Mouse (Mus musculus) limb, embryonic 12.5 days (tissue): ENCODE measurements around the gene Ctsl. TPM values are rescaled to one million over a fixed set of nuclear protein-coding genes. Genes with fewer than 3 reads are reported as not detected.

ENCODE experiments used
- ATAC-seq: fragments of 200-750 bp; cut with Nextera tagmentation; 2 replicates; pipeline ENCODE4 v1.8.0; 2017; ENCODE audit warnings: low read depth, moderate TSS enrichment; ENCODE audit not compliant: insufficient number of reproducible peaks, insufficient read depth, low FRiP score, low TSS enrichment
- H3K27ac ChIP-seq: fragments of 300-500 bp; sonication (generic); 2 replicates; pipeline ENCODE4 v1.5.1; 2016; ENCODE audit warnings: mild to moderate bottlenecking, moderate library complexity
- H3K27me3 ChIP-seq: fragments of 300-500 bp; sonication (generic); 2 replicates; pipeline ENCODE4 v1.6.1; 2016; ENCODE audit warnings: mild to moderate bottlenecking, moderate library complexity
- H3K36me3 ChIP-seq: fragments of 300-500 bp; sonication (generic); 2 replicates; pipeline ENCODE4 v1.6.1; 2016; ENCODE audit warnings: mild to moderate bottlenecking, moderate library complexity
- H3K4me1 ChIP-seq: fragments of 300-500 bp; sonication (generic); replicated peaks from 2 replicates; pipeline ENCODE4 v1.6.1; 2016
- H3K4me2 ChIP-seq: fragments of 300-500 bp; sonication (generic); 2 replicates; pipeline ENCODE4 v1.6.1; 2016; ENCODE audit warnings: mild to moderate bottlenecking, moderate library complexity
- H3K4me3 ChIP-seq: fragments of 300-500 bp; sonication (generic); replicated peaks from 2 replicates; pipeline ENCODE4 v1.5.1; 2016; ENCODE audit warnings: mild to moderate bottlenecking
- H3K9ac ChIP-seq: fragments of 300-500 bp; sonication (generic); replicated peaks from 2 replicates; pipeline ENCODE4 v1.6.1; 2016; ENCODE audit warnings: mild to moderate bottlenecking, moderate library complexity
- H3K9me3 ChIP-seq: fragments of 300-500 bp; sonication (generic); 2 replicates; pipeline ENCODE4 v1.6.1; 2016; ENCODE audit warnings: mild to moderate bottlenecking, moderate library complexity
- WGBS: fragments of 180-500 bp; shearing (Covaris S2); methylation state at CpG from one replicate; pipeline ENCODE4 v1.1.7; 2016; 5-methylcytosine and 5-hydroxymethylcytosine counted together
- polyA plus RNA-seq: library from polyadenylated mRNA; unstranded; fragments of >200 nt; fragmentation: Nextera tagmentation; extraction: Ambion mirVana; gene quantifications from 2 replicates; pipeline ENCODE4 v1.2.1, GENCODE M21; 2016

Gene Ctsl
- polyA plus RNA-seq, 1 experiment from 2014 or later: 153 TPM

GRCm38 (mm10) chr13:64312916-64313289, 57.8 kb downstream of the Ctsl start:
- Histone ChIP-seq H3K9me3 (no peaks in the 10 kb centered on the region), H3K4me2 (peak overlapping the region; percentile 63), H3K27ac (no peak overlapping the region), H3K36me3 (peaks cover 6% of the 10 kb centered on the region; the same call in 1 of the 2 replicates), H3K4me3 (peak overlapping the region; percentile 71), H3K9ac (no peak overlapping the region), H3K27me3 (no peaks in the 10 kb centered on the region), H3K4me1 (peaks cover 10% of the 10 kb centered on the region)
- peak; percentile 77 for ATAC-seq
- WGBS: 0% methylated on average over 2 of the region's 2 CpGs

- H3K9ac ChIP-seq: peak within 1 kb of the TSS; percentile 67
- ATAC-seq: peak; percentile 87
- H3K4me3 ChIP-seq: peak within 1 kb of the TSS; percentile 71
- WGBS: under 1% methylated on average over 70 of the region's 74 CpGs
- H3K27ac ChIP-seq: peak within 1 kb of the TSS; percentile 92
- peak within 1 kb of the TSS; percentile 63 for H3K4me2 ChIP-seq
- peaks cover 10% of the 10 kb centered on the region for H3K4me1 ChIP-seq
- peaks cover 12% of the 10 kb centered on the region for H3K36me3 ChIP-seq
- no peaks in the 10 kb centered on the region for H3K9me3 ChIP-seq
- no peaks in the 10 kb centered on the region for H3K27me3 ChIP-seq
These were observed 58.4 kb downstream of the Ctsl start, which contains the start of gene Aaed1 for GRCm38 (mm10) chr13:64312024-64312915. Gene Aaed1, minus strand, starts transcription at chr13:64312710.

- no peak for ATAC-seq
- Histone ChIP-seq H3K36me3 (peaks cover 15% of the 10 kb centered on the region), H3K4me1 (peaks cover 10% of the 10 kb centered on the region), H3K27me3 (no peaks in the 10 kb centered on the region), H3K4me3 (peak overlapping the region; percentile 71), H3K27ac (no peak overlapping the region), H3K4me2 (peak overlapping the region; percentile 63), H3K9ac (no peak overlapping the region), H3K9me3 (no peaks in the 10 kb centered on the region)
- WGBS: 76% methylated on average over 1 of the region's 1 CpGs
These were observed 59.4 kb downstream of the Ctsl start for GRCm38 (mm10) chr13:64311266-64311665.

GRCm38 (mm10) chr13:64310585-64310984, 60.1 kb downstream of the Ctsl start:
- Histone ChIP-seq H3K4me3 (no peak overlapping the region), H3K9ac (no peak overlapping the region), H3K4me1 (peaks cover 10% of the 10 kb centered on the region), H3K36me3 (peaks cover 15% of the 10 kb centered on the region), H3K27me3 (no peaks in the 10 kb centered on the region), H3K27ac (no peak overlapping the region), H3K9me3 (no peaks in the 10 kb centered on the region), H3K4me2 (peak overlapping the region; percentile 63; the same call in 1 of the 2 replicates)
- 77% methylated on average over 6 of the region's 6 CpGs for WGBS
- no peak for ATAC-seq

- no peak overlapping the region for H3K27ac ChIP-seq
- 88% methylated on average over 11 of the region's 11 CpGs for WGBS
- H3K36me3 ChIP-seq: peaks cover 15% of the 10 kb centered on the region
- H3K9ac ChIP-seq: no peak overlapping the region
- no peaks in the 10 kb centered on the region for H3K9me3 ChIP-seq
- no peak overlapping the region for H3K4me3 ChIP-seq
- no peaks in the 10 kb centered on the region for H3K27me3 ChIP-seq
- H3K4me2 ChIP-seq: no peak overlapping the region
- H3K4me1 ChIP-seq: peaks cover 10% of the 10 kb centered on the region
- ATAC-seq: no peak
These were observed 60.8 kb downstream of the Ctsl start for GRCm38 (mm10) chr13:64309842-64310241.

Other genes with a start within 250 kb of the Ctsl start
- gene Slc35d2, start 241.5 kb downstream of the Ctsl start, polyA plus RNA-seq: 4.3 and 4.5 TPM in 2 replicates
- 17.4 and 19.5 TPM in 2 replicates for gene Zfp367, start 217.7 kb downstream of the Ctsl start, polyA plus RNA-seq
- gene Habp4, start 209.1 kb downstream of the Ctsl start, polyA plus RNA-seq: 30.9 and 31.6 TPM in 2 replicates
- gene Cdc14b, start 95.6 kb downstream of the Ctsl start, polyA plus RNA-seq: 29.6 and 29.8 TPM in 2 replicates
- 39.4 and 42.6 TPM in 2 replicates for gene Aaed1, start 58.2 kb downstream of the Ctsl start, polyA plus RNA-seq
- gene Cdk20, start 61.4 kb upstream of the Ctsl start, polyA plus RNA-seq: 16.9 and 18.1 TPM in 2 replicates
- not detected in 2 replicates for gene Fam240b, start 126.9 kb upstream of the Ctsl start, polyA plus RNA-seq